Mouse (Mus musculus) limb, embryonic 11.5 days (tissue): ENCODE data around the gene Rhou. TPM values are rescaled to one million over a fixed set of nuclear protein-coding genes. Genes with fewer than 3 reads are reported as not detected.

Source experiments
- ATAC-seq: fragments of 200-750 bp; cut with Nextera tagmentation; 2 replicates; pipeline ENCODE4 v1.8.0; 2017; ENCODE audit warnings: low read depth; ENCODE audit not compliant: insufficient number of reproducible peaks, low FRiP score, low TSS enrichment
- DNase-seq: peaks from one replicate; pipeline ENCODE4 v3.0.0-alpha.2; 2015; ENCODE audit warnings: low spot score
- H3K27ac ChIP-seq: fragments of 300-500 bp; sonication (generic); replicated peaks from 2 replicates; pipeline ENCODE4 v1.5.1; 2014; ENCODE audit warnings: low read depth, mild to moderate bottlenecking, low read length
- H3K27me3 ChIP-seq: fragments of 300-500 bp; sonication (generic); 2 replicates; pipeline ENCODE4 v1.6.1; 2014; ENCODE audit warnings: mild to moderate bottlenecking, low read length, mixed read lengths; ENCODE audit not compliant: control insufficient read depth, insufficient read depth
- H3K36me3 ChIP-seq: fragments of 300-500 bp; sonication (generic); 2 replicates; pipeline ENCODE4 v1.6.1; 2014; ENCODE audit warnings: mild to moderate bottlenecking, low read length, moderate library complexity, mixed read lengths; ENCODE audit not compliant: control insufficient read depth, insufficient read depth
- H3K4me1 ChIP-seq: fragments of 300-500 bp; sonication (generic); 2 replicates; pipeline ENCODE4 v1.6.1; 2014; ENCODE audit warnings: low read length, mixed read lengths; ENCODE audit not compliant: control insufficient read depth, insufficient read depth
- H3K4me2 ChIP-seq: fragments of 300-500 bp; sonication (generic); 2 replicates; pipeline ENCODE4 v1.6.1; 2014; ENCODE audit warnings: low read depth, mild to moderate bottlenecking, moderate library complexity; ENCODE audit not compliant: severe bottlenecking
- H3K4me3 ChIP-seq: fragments of 300-500 bp; sonication (generic); 2 replicates; pipeline ENCODE4 v1.5.1; 2014; ENCODE audit warnings: low read depth, low read length
- H3K9ac ChIP-seq: fragments of 300-500 bp; sonication (generic); 2 replicates; pipeline ENCODE4 v1.6.1; 2014; ENCODE audit warnings: mild to moderate bottlenecking, low read length
- H3K9me3 ChIP-seq: fragments of 300-500 bp; sonication (generic); 2 replicates; pipeline ENCODE4 v1.6.1; 2016; ENCODE audit warnings: low read length; ENCODE audit not compliant: control insufficient read depth
- WGBS: fragments of 180-500 bp; shearing (Covaris S2); extraction: QIAGEN DNeasy Blood & Tissue Kit; methylation state at CpG from one replicate; pipeline ENCODE4 v1.1.7; 2014; 5-methylcytosine and 5-hydroxymethylcytosine counted together
- polyA plus RNA-seq: library from polyadenylated mRNA; unstranded; fragments of >200 nt; fragmentation: Nextera tagmentation; extraction: Ambion mirVana; gene quantifications from 2 replicates; pipeline ENCODE4 v1.2.1, GENCODE M21; 2014

Rhou gene
- polyA plus RNA-seq, 1 experiment from 2014 or later: 8.6 TPM

- Histone ChIP-seq H3K27me3 (no peaks in the 10 kb centered on the region), H3K4me1 (no peaks in the 10 kb centered on the region), H3K9ac (no peak overlapping the region), H3K4me3 (no peak overlapping the region), H3K4me2 (no peak overlapping the region), H3K9me3 (no peaks in the 10 kb centered on the region), H3K27ac (no peak overlapping the region), H3K36me3 (no peaks in the 10 kb centered on the region)
- 87% methylated on average over 10 of the region's 10 CpGs for WGBS
- ATAC-seq: no peak
- DNase-seq: no peak
Observed at GRCm38 (mm10) chr8:123692165-123692962, 38.6 kb downstream of the Rhou start.

DNA sequence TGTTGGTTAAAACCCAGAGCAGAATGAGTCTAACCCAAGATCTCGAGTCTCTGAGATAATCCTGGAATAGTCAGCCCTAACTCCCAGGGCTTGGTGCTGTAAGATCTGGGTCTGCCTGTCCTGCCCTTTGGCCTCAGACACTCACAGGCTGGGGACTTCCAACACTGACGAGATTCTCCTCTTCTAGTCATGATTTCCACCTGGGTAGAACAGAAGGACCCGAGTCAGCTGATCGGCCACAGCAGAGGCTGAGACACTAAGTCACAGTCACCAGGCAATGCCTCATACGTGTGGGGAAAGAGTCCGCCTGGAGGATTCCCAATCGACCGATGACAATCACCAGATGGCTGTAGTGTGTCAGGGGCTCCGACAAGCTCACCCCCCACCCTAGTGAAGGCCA, 42.4 kb downstream of the Rhou start:
- Histone ChIP-seq H3K36me3 (no peaks in the 10 kb centered on the region), H3K9me3 (no peaks in the 10 kb centered on the region), H3K9ac (no peak overlapping the region), H3K4me3 (no peak overlapping the region), H3K27ac (no peak overlapping the region), H3K4me1 (peaks cover 17% of the 10 kb centered on the region), H3K27me3 (no peaks in the 10 kb centered on the region), H3K4me2 (no peak overlapping the region)
- WGBS: 57% methylated on average over 9 of the region's 9 CpGs
- DNase-seq (no peak), ATAC-seq (no peak)

DNA sequence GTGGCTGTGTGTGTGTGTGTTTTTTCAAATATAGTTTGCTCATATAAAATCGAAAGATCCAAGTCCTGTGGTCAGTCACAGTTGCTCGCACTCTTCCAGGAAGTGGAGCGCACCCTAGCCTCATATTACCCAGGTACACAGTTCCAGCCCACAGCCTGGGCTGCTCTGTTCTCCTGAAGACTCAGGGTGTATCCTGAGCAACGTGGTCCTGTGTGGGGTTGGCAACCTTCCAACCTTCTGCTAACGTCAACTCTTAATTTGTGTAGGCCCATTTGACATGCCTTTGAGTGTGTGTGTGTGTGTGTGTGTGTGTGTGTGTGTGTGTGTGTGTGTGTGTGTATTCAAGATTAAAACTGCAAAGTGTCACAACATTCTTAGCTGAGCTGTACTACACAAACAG, 43.6 kb downstream of the Rhou start:
- no peaks in the 10 kb centered on the region for H3K36me3 ChIP-seq
- no peak overlapping the region for H3K27ac ChIP-seq
- ATAC-seq: no peak
- no peak overlapping the region for H3K4me3 ChIP-seq
- H3K4me2 ChIP-seq: no peak overlapping the region
- WGBS: 71% methylated on average over 5 of the region's 5 CpGs
- H3K9me3 ChIP-seq: no peaks in the 10 kb centered on the region
- H3K4me1 ChIP-seq: peaks cover 17% of the 10 kb centered on the region
- H3K9ac ChIP-seq: no peak overlapping the region
- DNase-seq: no peak
- no peaks in the 10 kb centered on the region for H3K27me3 ChIP-seq

DNA sequence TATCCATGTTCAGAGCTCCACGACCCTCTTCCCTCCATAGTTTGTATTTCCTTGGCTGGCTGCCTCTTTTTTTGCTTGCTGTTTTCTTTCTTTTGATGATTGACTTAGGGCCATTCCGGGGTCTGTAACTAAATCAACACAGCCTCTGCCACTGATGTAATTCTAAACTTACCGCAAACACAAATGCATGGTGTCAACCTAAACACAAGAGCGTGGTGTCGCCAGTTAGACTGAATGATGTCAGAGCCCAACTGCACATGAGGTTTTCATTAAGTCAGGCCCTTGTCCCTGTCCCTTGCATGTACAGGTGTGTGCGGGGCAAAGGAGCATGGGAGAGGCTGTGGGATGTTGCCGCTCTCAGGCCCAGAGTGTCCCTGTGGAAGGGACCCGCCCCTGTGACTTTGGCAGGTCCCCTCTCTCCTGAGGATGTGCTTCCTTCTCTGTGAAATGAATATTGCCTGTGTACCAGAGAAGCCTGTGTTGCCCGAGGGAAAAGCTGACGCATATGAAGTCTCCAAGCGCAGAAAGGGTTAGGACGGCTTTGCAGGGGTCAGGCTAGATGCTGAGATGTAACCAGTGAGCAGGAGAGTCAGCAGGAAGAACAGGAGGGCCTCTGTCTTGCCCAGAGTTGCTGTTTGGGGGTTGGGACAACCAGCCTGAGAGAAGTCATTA, 46.8 kb downstream of the Rhou start:
- Histone ChIP-seq H3K27me3 (no peaks in the 10 kb centered on the region), H3K27ac (no peak overlapping the region), H3K4me3 (no peak overlapping the region), H3K9me3 (no peaks in the 10 kb centered on the region), H3K9ac (no peak overlapping the region), H3K4me1 (peaks cover 17% of the 10 kb centered on the region), H3K4me2 (no peak overlapping the region), H3K36me3 (no peaks in the 10 kb centered on the region)
- DNase-seq (peak; percentile 40), ATAC-seq (no peak)
- 43% methylated on average over 12 of the region's 12 CpGs for WGBS

- WGBS: 64% methylated on average over 15 of the region's 15 CpGs
- Histone ChIP-seq H3K9ac (no peak overlapping the region), H3K27ac (no peak overlapping the region), H3K27me3 (no peaks in the 10 kb centered on the region), H3K36me3 (no peaks in the 10 kb centered on the region), H3K9me3 (no peaks in the 10 kb centered on the region), H3K4me2 (no peak overlapping the region), H3K4me3 (no peak overlapping the region), H3K4me1 (peaks cover 17% of the 10 kb centered on the region)
- ATAC-seq: no peak
- no peak for DNase-seq
Observed at GRCm38 (mm10) chr8:123701952-123702587, 48.3 kb downstream of the Rhou start.

DNA sequence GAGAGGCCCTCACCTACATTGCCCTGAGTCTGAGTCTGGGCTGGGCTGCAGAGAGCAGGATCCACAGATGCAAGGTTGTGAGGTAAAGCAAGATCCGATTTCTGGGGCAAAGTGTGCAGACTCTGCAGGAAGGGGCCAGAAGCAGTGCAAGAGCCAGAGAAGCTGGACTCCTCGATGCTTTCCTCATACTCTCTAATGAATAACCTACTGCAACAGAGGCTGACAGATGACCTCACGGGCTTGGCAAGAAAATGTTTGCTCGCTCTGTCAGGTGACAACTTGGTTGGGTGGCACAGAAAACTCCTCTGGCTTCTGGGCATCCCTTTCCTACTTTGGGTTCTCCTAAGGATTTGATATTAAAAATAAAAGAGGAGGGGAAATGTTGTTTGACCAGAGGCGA, 51.6 kb downstream of the Rhou start:
- no peak overlapping the region for H3K27ac ChIP-seq
- H3K4me3 ChIP-seq: no peak overlapping the region
- no peak overlapping the region for H3K4me2 ChIP-seq
- H3K4me1 ChIP-seq: peaks cover 8% of the 10 kb centered on the region
- 83% methylated on average over 5 of the region's 5 CpGs for WGBS
- no peaks in the 10 kb centered on the region for H3K9me3 ChIP-seq
- no peaks in the 10 kb centered on the region for H3K27me3 ChIP-seq
- DNase-seq: no peak
- ATAC-seq: no peak
- H3K36me3 ChIP-seq: no peaks in the 10 kb centered on the region
- no peak overlapping the region for H3K9ac ChIP-seq

DNA sequence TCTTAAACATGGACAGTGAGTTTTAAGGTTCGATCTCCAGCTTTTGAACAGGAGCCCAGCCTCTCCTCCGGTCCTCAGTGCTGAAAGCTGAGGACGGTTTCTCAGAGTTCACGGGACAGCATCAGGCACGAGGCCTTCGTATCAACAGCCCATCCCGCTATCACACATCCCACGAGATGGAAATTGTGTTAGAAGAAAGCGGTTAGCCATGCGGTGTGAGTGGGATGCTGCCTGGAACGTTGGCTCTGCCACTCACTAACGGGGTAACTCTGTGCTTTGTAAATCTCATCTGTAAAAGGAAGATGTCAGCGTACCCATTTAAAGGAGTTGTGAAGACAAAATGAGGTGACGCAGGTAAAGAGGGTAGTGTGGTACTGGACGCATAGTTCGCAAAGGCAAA, 53.4 kb downstream of the Rhou start:
- no peak overlapping the region for H3K4me2 ChIP-seq
- no peak for DNase-seq
- ATAC-seq: no peak
- no peaks in the 10 kb centered on the region for H3K27me3 ChIP-seq
- WGBS: 89% methylated on average over 16 of the region's 16 CpGs
- H3K27ac ChIP-seq: no peak overlapping the region
- no peak overlapping the region for H3K9ac ChIP-seq
- no peaks in the 10 kb centered on the region for H3K9me3 ChIP-seq
- H3K4me1 ChIP-seq: no peaks in the 10 kb centered on the region
- H3K36me3 ChIP-seq: no peaks in the 10 kb centered on the region
- no peak overlapping the region for H3K4me3 ChIP-seq

- no peaks in the 10 kb centered on the region for H3K27me3 ChIP-seq
- no peak for ATAC-seq
- no peak for DNase-seq
- no peaks in the 10 kb centered on the region for H3K4me1 ChIP-seq
- H3K9ac ChIP-seq: no peak overlapping the region
- H3K9me3 ChIP-seq: no peaks in the 10 kb centered on the region
- H3K4me2 ChIP-seq: no peak overlapping the region
- H3K4me3 ChIP-seq: no peak overlapping the region
- WGBS: 72% methylated on average over 8 of the region's 8 CpGs
- no peaks in the 10 kb centered on the region for H3K36me3 ChIP-seq
- no peak overlapping the region for H3K27ac ChIP-seq
Observed at GRCm38 (mm10) chr8:123708729-123709128, 55.0 kb downstream of the Rhou start.
